Comparison of ENCODE assay signal across 14 mouse cellular contexts in the genomic region with DNA sequence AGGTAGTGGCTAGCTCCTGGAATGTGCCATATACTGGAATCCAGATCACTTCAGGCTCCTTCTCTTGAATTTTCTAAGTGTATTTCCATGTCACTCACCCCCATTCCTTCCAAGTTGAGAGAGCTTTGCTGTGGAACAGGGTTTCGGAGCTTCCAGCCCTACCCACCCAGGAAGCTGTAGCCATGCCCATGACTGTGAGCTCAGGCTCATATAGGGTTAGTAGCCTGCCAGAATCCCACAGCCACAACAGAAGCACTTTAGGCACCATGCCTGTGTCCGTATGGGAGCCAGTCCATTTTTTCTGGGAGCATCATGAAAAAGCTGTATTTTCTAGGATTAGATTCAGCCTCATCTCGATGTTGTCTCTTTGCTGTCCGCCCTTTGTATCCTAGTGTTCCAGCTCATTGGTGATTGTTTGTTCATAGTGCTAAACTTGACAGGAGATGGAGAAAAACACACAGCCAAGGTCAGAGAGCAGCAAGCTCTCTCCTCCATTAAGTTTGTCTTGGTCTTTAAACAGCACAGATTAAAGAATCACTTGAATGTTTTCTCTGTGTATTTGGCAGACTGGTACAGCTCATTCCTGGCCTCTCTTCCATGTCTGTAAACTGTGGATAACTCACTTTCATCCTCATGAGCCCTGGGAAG.
"Had no signal": no experiment of that assay in that cellular context is flagged by ENCODE, and none has a peak within 500 bp of the region (broad histone marks: within the 10 kb centered on the region; RNA-seq: fewer than 3 reads in every experiment).

No protein-coding gene starts in this region.

- H3K4me3 ChIP-seq: left cerebral cortex, adult 2 months; limb, embryonic 15.5 days; liver, embryonic 12.5 days; midbrain, embryonic 10.5 days; neural tube, embryonic 13.5 days had no signal

- H3K9ac ChIP-seq: limb, embryonic 15.5 days; liver, embryonic 12.5 days; lung, embryonic 14.5 days; neural tube, embryonic 13.5 days had no signal

- DNase-seq: lung, embryonic 14.5 days; lung, postnatal 10 days; midbrain, embryonic 14.5 days; retina, postnatal 1 day; right cerebral cortex, postnatal 4 days; spleen, adult 18-20 months; thymus, adult 18-20 months; thymus, postnatal 14 days had no signal

- H3K4me2 ChIP-seq: limb, embryonic 15.5 days; liver, embryonic 12.5 days; lung, embryonic 14.5 days; neural tube, embryonic 13.5 days had no signal

- ATAC-seq: intestine, postnatal 0 days; liver, embryonic 12.5 days had no signal

- H3K9me3 ChIP-seq: limb, embryonic 15.5 days; liver, embryonic 12.5 days; midbrain, embryonic 10.5 days; neural tube, embryonic 13.5 days had no signal

- H3K27me3 ChIP-seq: limb, embryonic 15.5 days; liver, embryonic 12.5 days; neural tube, embryonic 13.5 days had no signal

- H3K4me1 ChIP-seq: limb, embryonic 15.5 days; liver, embryonic 12.5 days; midbrain, embryonic 10.5 days; neural tube, embryonic 13.5 days had no signal

- H3K27ac ChIP-seq: left cerebral cortex, adult 2 months; limb, embryonic 15.5 days; liver, embryonic 12.5 days; midbrain, embryonic 10.5 days; neural tube, embryonic 13.5 days had no signal

- H3K36me3 ChIP-seq: limb, embryonic 15.5 days; liver, embryonic 12.5 days; midbrain, embryonic 10.5 days; neural tube, embryonic 13.5 days had no signal
